In the genomic region with DNA sequence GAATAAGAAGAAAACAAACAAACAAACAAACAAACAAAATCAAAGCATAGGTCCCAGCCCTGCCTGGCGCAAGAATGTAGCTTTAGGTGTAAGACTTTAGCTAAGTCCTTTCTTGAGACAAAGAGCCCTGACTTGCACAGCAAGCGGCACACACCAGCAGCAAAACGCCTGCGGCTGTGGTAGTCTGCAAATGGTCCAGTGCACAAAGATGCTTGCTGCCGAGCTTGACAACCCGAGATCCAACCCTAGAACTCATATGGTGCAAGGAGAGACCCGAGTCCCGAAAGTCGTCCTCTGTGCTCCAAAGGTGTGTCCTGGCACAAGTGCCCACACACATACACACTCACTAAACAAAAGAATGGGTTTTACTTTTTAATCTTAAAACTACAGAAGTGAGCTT, we compare ENCODE assay signal across 10 mouse cellular contexts. TPM values are rescaled to one million over a fixed set of nuclear protein-coding genes. Genes with fewer than 3 reads are reported as not detected.
DNase-seq lines count a peak whose midpoint lies in the region; ATAC-seq and TF ChIP-seq lines count a peak whose summit lies in the region.
"Had no signal": no experiment of that assay in that cellular context is flagged by ENCODE, and none has a peak within 500 bp of the region (broad histone marks: within the 10 kb centered on the region; RNA-seq: fewer than 3 reads in every experiment).

No protein-coding gene starts in this region.

- H3K4me2 ChIP-seq in hindbrain, embryonic 11.5 days (replicated peaks; ENCODE audit: low read depth, low read length), result no peak overlapping the region
- H3K4me2 ChIP-seq in hindbrain, postnatal 0 days (ENCODE audit: low read depth, low read length), result no peak overlapping the region
- H3K4me2 ChIP-seq in forebrain, embryonic 13.5 days, result no peak overlapping the region
- no peak overlapping the region for H3K4me2 ChIP-seq in midbrain, embryonic 14.5 days (ENCODE audit: low read length)

- peaks cover 8% of the 10 kb centered on the region for H3K4me1 ChIP-seq in hindbrain, embryonic 11.5 days (replicated peaks; ENCODE audit: control insufficient read depth, insufficient read depth, low read length)
- peaks cover 11% of the 10 kb centered on the region; the same call in 1 of the 2 replicates for H3K4me1 ChIP-seq in hindbrain, postnatal 0 days (ENCODE audit: insufficient read depth, low read length)
- H3K4me1 ChIP-seq in embryonic facial prominence, embryonic 10.5 days, result peaks cover 73% of the 10 kb centered on the region
- H3K4me1 ChIP-seq in forebrain, embryonic 13.5 days, result peaks cover 27% of the 10 kb centered on the region
- peaks cover 12% of the 10 kb centered on the region for H3K4me1 ChIP-seq in midbrain, embryonic 14.5 days (ENCODE audit: control insufficient read depth, insufficient read depth, low read length)

- TF ChIP-seq CTCF in hindbrain, postnatal 0 days (IDR thresholded peaks at IDR 0.05; ENCODE audit: low read depth), result no peak

- H3K9ac ChIP-seq in hindbrain, embryonic 11.5 days (ENCODE audit: low read depth, low read length), result no peak overlapping the region
- no peak overlapping the region for H3K9ac ChIP-seq in hindbrain, postnatal 0 days (replicated peaks; ENCODE audit: low read length)
- no peak overlapping the region for H3K9ac ChIP-seq in forebrain, embryonic 13.5 days
- no peak overlapping the region for H3K9ac ChIP-seq in midbrain, embryonic 14.5 days (replicated peaks; ENCODE audit: low read length)

- WGBS in hindbrain, embryonic 11.5 days, result 39% methylated on average over 9 of the region's 9 CpGs
- WGBS in hindbrain, postnatal 0 days, result 54% methylated on average over 9 of the region's 9 CpGs
- 24% methylated on average over 9 of the region's 9 CpGs for WGBS in embryonic facial prominence, embryonic 10.5 days
- WGBS in forebrain, embryonic 13.5 days, result 54% methylated on average over 9 of the region's 9 CpGs
- 52% methylated on average over 9 of the region's 9 CpGs for WGBS in midbrain, embryonic 14.5 days

- no peaks in the 10 kb centered on the region for H3K9me3 ChIP-seq in hindbrain, embryonic 11.5 days (ENCODE audit: control insufficient read depth, low read length)
- H3K9me3 ChIP-seq in hindbrain, postnatal 0 days (ENCODE audit: low read length), result no peaks in the 10 kb centered on the region
- no peaks in the 10 kb centered on the region; the same call in 1 of the 2 replicates for H3K9me3 ChIP-seq in embryonic facial prominence, embryonic 10.5 days
- H3K9me3 ChIP-seq in forebrain, embryonic 13.5 days (replicated peaks), result no peaks in the 10 kb centered on the region
- H3K9me3 ChIP-seq in midbrain, embryonic 14.5 days (ENCODE audit: control insufficient read depth, low read length), result no peaks in the 10 kb centered on the region

- H3K27me3 ChIP-seq in hindbrain, embryonic 11.5 days (ENCODE audit: control insufficient read depth, insufficient read depth, low read length), result no peaks in the 10 kb centered on the region
- H3K27me3 ChIP-seq in hindbrain, postnatal 0 days (ENCODE audit: insufficient read depth, low read length), result no peaks in the 10 kb centered on the region
- no peaks in the 10 kb centered on the region for H3K27me3 ChIP-seq in embryonic facial prominence, embryonic 10.5 days (replicated peaks; ENCODE audit: low read depth, poor library complexity, severe bottlenecking)
- no peaks in the 10 kb centered on the region for H3K27me3 ChIP-seq in forebrain, embryonic 13.5 days
- H3K27me3 ChIP-seq in midbrain, embryonic 14.5 days (ENCODE audit: control insufficient read depth, insufficient read depth, low read length), result no peaks in the 10 kb centered on the region

- H3K4me3 ChIP-seq in hindbrain, embryonic 11.5 days (ENCODE audit: low read depth, low read length), result no peak overlapping the region
- no peak overlapping the region for H3K4me3 ChIP-seq in hindbrain, postnatal 0 days (ENCODE audit: low read length)
- H3K4me3 ChIP-seq in embryonic facial prominence, embryonic 10.5 days, result peak overlapping the region; percentile 43
- no peak overlapping the region for H3K4me3 ChIP-seq in forebrain, embryonic 13.5 days
- H3K4me3 ChIP-seq in midbrain, embryonic 14.5 days (replicated peaks; ENCODE audit: low read depth, low read length), result no peak overlapping the region

- H3K27ac ChIP-seq in hindbrain, embryonic 11.5 days (ENCODE audit: low read depth, low read length), result peak overlapping the region; percentile 60
- H3K27ac ChIP-seq in hindbrain, postnatal 0 days, result no peak overlapping the region
- peak overlapping the region; percentile 93 for H3K27ac ChIP-seq in embryonic facial prominence, embryonic 10.5 days (replicated peaks)
- H3K27ac ChIP-seq in forebrain, embryonic 13.5 days, result peak overlapping the region; percentile 55; the same call in 1 of the 2 replicates
- H3K27ac ChIP-seq in midbrain, embryonic 14.5 days (replicated peaks; ENCODE audit: low read depth, low read length), result 0 out of 2 replicates have a peak overlapping the region, but pooled peaks have one; percentile 60

- H3K36me3 ChIP-seq in hindbrain, embryonic 11.5 days (ENCODE audit: control insufficient read depth, insufficient read depth, low read length), result no peaks in the 10 kb centered on the region
- no peaks in the 10 kb centered on the region for H3K36me3 ChIP-seq in hindbrain, postnatal 0 days (ENCODE audit: insufficient read depth, low read length)
- H3K36me3 ChIP-seq in embryonic facial prominence, embryonic 10.5 days (replicated peaks), result peaks cover 26% of the 10 kb centered on the region
- no peaks in the 10 kb centered on the region for H3K36me3 ChIP-seq in forebrain, embryonic 13.5 days (ENCODE audit: poor library complexity, severe bottlenecking)
- H3K36me3 ChIP-seq in midbrain, embryonic 14.5 days (ENCODE audit: control insufficient read depth, insufficient read depth, low read length), result no peaks in the 10 kb centered on the region

- DNase-seq in hindbrain, embryonic 11.5 days (ENCODE audit: low spot score), result no peak
- DNase-seq in hindbrain, postnatal 0 days (ENCODE audit: low spot score), result no peak
- DNase-seq in embryonic facial prominence, embryonic 10.5 days (ENCODE audit: low spot score), result peak; percentile 49
- no peak for DNase-seq in midbrain, embryonic 14.5 days
- DNase-seq in cerebellum, postnatal 25 days, result no peak
- no peak for DNase-seq in frontal cortex, postnatal 14 days (ENCODE audit: low spot score in 2 of 2)
- DNase-seq in cerebellum, postnatal 10 days, result no peak

- ATAC-seq in hindbrain, embryonic 11.5 days (ENCODE audit: low FRiP score), result no peak
- no peak for ATAC-seq in hindbrain, postnatal 0 days
- ATAC-seq in forebrain, embryonic 13.5 days, result no peak
- ATAC-seq in midbrain, embryonic 14.5 days (ENCODE audit: low FRiP score, low TSS enrichment), result no peak

RNA-seq across cellular contexts. Expression of a gene that starts 19.7 kb away (rescaled TPM):
- 30.9 and 35.9 TPM in 2 replicates for polyA plus RNA-seq in hindbrain, embryonic 11.5 days (2014; fragmentation: Nextera tagmentation; extraction: Ambion mirVana)
- 56.6 and 66.6 TPM in 2 replicates for total RNA-seq in hindbrain, postnatal 0 days (2014; rRNA removed)
- 34.7 and 35.6 TPM in 2 replicates for polyA plus RNA-seq in hindbrain, postnatal 0 days (2015; fragmentation: Nextera tagmentation; extraction: Ambion mirVana)
- 103 and 118 TPM in 2 replicates for polyA plus RNA-seq in embryonic facial prominence, embryonic 10.5 days (2016; fragmentation: Nextera tagmentation; extraction: Ambion mirVana)
- 10.7 and 10.9 TPM in 2 replicates for polyA plus RNA-seq in forebrain, embryonic 13.5 days (2015; fragmentation: Nextera tagmentation; extraction: Ambion mirVana)
- 8.3 and 16.2 TPM in 2 replicates for polyA plus RNA-seq in midbrain, embryonic 14.5 days (2014; fragmentation: Nextera tagmentation; extraction: Ambion mirVana)
- total RNA-seq: megakaryocyte progenitor cell, adult 5-6 weeks; MEL had no signal

RNA-seq across cellular contexts. Expression of a gene that starts 44.7 kb away (rescaled TPM):
- 119 TPM in 2 replicates for polyA plus RNA-seq in hindbrain, embryonic 11.5 days (2014; fragmentation: Nextera tagmentation; extraction: Ambion mirVana)
- total RNA-seq in hindbrain, postnatal 0 days (2014; rRNA removed), result 18.4 and 20.1 TPM in 2 replicates
- 119 and 123 TPM in 2 replicates for polyA plus RNA-seq in hindbrain, postnatal 0 days (2015; fragmentation: Nextera tagmentation; extraction: Ambion mirVana)
- polyA plus RNA-seq in embryonic facial prominence, embryonic 10.5 days (2016; fragmentation: Nextera tagmentation; extraction: Ambion mirVana), result 77.9 and 86.1 TPM in 2 replicates
- 123 and 126 TPM in 2 replicates for polyA plus RNA-seq in forebrain, embryonic 13.5 days (2015; fragmentation: Nextera tagmentation; extraction: Ambion mirVana)
- polyA plus RNA-seq in midbrain, embryonic 14.5 days (2014; fragmentation: Nextera tagmentation; extraction: Ambion mirVana), result 133 and 143 TPM in 2 replicates
